Comparison of ENCODE assay signal across 25 mouse cellular contexts in the genomic region with DNA sequence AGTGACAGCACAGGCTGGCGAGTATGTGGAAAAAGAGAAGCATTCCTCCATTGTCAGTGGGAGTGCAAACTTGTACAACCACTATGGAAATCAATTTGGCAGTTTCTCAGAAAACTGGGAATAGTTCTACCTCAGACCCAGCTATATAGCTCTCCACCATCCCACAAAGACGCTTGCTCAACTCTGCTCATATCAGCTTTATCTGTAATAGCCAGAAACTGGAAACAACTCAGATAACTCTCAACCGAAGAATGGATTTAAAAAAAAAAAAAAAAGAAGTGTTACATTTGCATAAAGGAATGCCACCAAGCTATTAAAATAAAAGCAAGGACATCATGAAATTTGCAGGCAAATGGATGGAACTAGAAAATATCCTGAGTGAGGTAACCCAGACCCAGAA.
DNase-seq lines count a peak whose midpoint lies in the region; ATAC-seq and TF ChIP-seq lines count a peak whose summit lies in the region.
"Had no signal": no experiment of that assay in that cellular context is flagged by ENCODE, and none has a peak within 500 bp of the region (broad histone marks: within the 10 kb centered on the region; RNA-seq: fewer than 3 reads in every experiment).

No protein-coding gene starts in this region.

- DNase-seq in layer of hippocampus, adult 2 months (ENCODE audit: low spot score in 2 of 2): no peak
- DNase-seq in layer of hippocampus, postnatal 14 days (ENCODE audit: low spot score in 2 of 2): no peak
- DNase-seq in cerebellum, adult 11-12 months: no peak
- DNase-seq in thymus, postnatal 10 days (ENCODE audit: low spot score in 2 of 2): no peak
- no peak for DNase-seq in limb, embryonic 10.5 days (ENCODE audit: low spot score)
- DNase-seq: adrenal gland, adult 2 months; adrenal gland, postnatal 14 days; cerebellum, adult 18-20 months; cerebellum, adult 9-11 months; cerebellum, postnatal 25 days; forebrain, postnatal 0 days; gastrocnemius, postnatal 25 days; heart, adult 2 months; heart, postnatal 14 days; heart, postnatal 4 days had no signal

- H3K4me1 ChIP-seq in liver, embryonic 12.5 days: peaks cover 66% of the 10 kb centered on the region
- H3K4me1 ChIP-seq in liver, embryonic 15.5 days (replicated peaks): peaks cover 60% of the 10 kb centered on the region
- H3K4me1 ChIP-seq in limb, embryonic 10.5 days: peaks cover 9% of the 10 kb centered on the region

- 30% methylated on average over 3 of the region's 3 CpGs for WGBS in liver, embryonic 12.5 days (ENCODE audit: insufficient replicate concordance)
- 37% methylated on average over 3 of the region's 3 CpGs for WGBS in liver, embryonic 15.5 days (ENCODE audit: insufficient replicate concordance)
- WGBS in limb, embryonic 10.5 days: 95% methylated on average over 3 of the region's 3 CpGs

- 0 out of 2 replicates have a peak, but pooled peaks have one; percentile 49 for ATAC-seq in liver, embryonic 12.5 days
- ATAC-seq in liver, embryonic 15.5 days (ENCODE audit: insufficient read depth): 0 out of 2 replicates have a peak, but pooled peaks have one; percentile 51
- ATAC-seq in megakaryocyte progenitor cell, adult 5-6 weeks (replicated peaks; ENCODE audit: poor library complexity): peak; percentile 54; the same call in 1 of the 2 replicates
- ATAC-seq: forebrain, embryonic 14.5 days; forebrain, postnatal 0 days; hindbrain, postnatal 0 days had no signal

- H3K36me3 ChIP-seq in liver, embryonic 12.5 days: peaks cover 23% of the 10 kb centered on the region
- peaks cover 9% of the 10 kb centered on the region for H3K36me3 ChIP-seq in liver, embryonic 15.5 days (replicated peaks)
- H3K36me3 ChIP-seq in limb, embryonic 10.5 days: peaks cover 14% of the 10 kb centered on the region
- H3K36me3 ChIP-seq: embryonic facial prominence, embryonic 12.5 days had no signal

- no peak overlapping the region for H3K9ac ChIP-seq in liver, embryonic 12.5 days
- no peak overlapping the region for H3K9ac ChIP-seq in liver, embryonic 15.5 days
- H3K9ac ChIP-seq: embryonic facial prominence, embryonic 12.5 days; embryonic facial prominence, embryonic 15.5 days; forebrain, postnatal 0 days; heart, embryonic 13.5 days; hindbrain, embryonic 14.5 days had no signal

- TF ChIP-seq CTCF in layer of hippocampus, adult 2 months (conservative IDR thresholded peaks at IDR 0.05): no peak

- H3K4me2 ChIP-seq in liver, embryonic 12.5 days: peak overlapping the region; percentile 32
- H3K4me2 ChIP-seq in liver, embryonic 15.5 days: no peak overlapping the region; the same call in 1 of the 2 replicates
- H3K4me2 ChIP-seq: embryonic facial prominence, embryonic 12.5 days; embryonic facial prominence, embryonic 15.5 days; heart, embryonic 13.5 days; hindbrain, embryonic 14.5 days had no signal

- no peak overlapping the region for H3K4me3 ChIP-seq in layer of hippocampus, adult 2 months
- H3K4me3 ChIP-seq in liver, embryonic 12.5 days: no peak overlapping the region
- H3K4me3 ChIP-seq in liver, embryonic 15.5 days (replicated peaks): no peak overlapping the region
- no peak overlapping the region for H3K4me3 ChIP-seq in limb, embryonic 10.5 days
- H3K4me3 ChIP-seq: embryonic facial prominence, embryonic 12.5 days; embryonic facial prominence, embryonic 15.5 days; heart, adult 2 months; heart, embryonic 10.5 days; heart, embryonic 13.5 days had no signal

- H3K27ac ChIP-seq in layer of hippocampus, adult 2 months: peak overlapping the region; percentile 94; the same call in 1 of the 2 replicates
- peak overlapping the region; percentile 43; the same call in 1 of the 2 replicates for H3K27ac ChIP-seq in liver, embryonic 12.5 days
- no peak overlapping the region for H3K27ac ChIP-seq in liver, embryonic 15.5 days (replicated peaks)
- no peak overlapping the region for H3K27ac ChIP-seq in limb, embryonic 10.5 days
- H3K27ac ChIP-seq: embryonic facial prominence, embryonic 12.5 days; embryonic facial prominence, embryonic 15.5 days; heart, embryonic 10.5 days; heart, embryonic 13.5 days; hindbrain, embryonic 14.5 days; hindbrain, postnatal 0 days had no signal

- no peaks in the 10 kb centered on the region for H3K27me3 ChIP-seq in liver, embryonic 12.5 days (replicated peaks)
- no peaks in the 10 kb centered on the region for H3K27me3 ChIP-seq in liver, embryonic 15.5 days
- no peaks in the 10 kb centered on the region for H3K27me3 ChIP-seq in limb, embryonic 10.5 days (ENCODE audit: low read depth, poor library complexity, severe bottlenecking)
- H3K27me3 ChIP-seq: embryonic facial prominence, embryonic 12.5 days; embryonic facial prominence, embryonic 15.5 days; heart, embryonic 13.5 days had no signal

- no peaks in the 10 kb centered on the region for H3K9me3 ChIP-seq in liver, embryonic 12.5 days (replicated peaks)
- no peaks in the 10 kb centered on the region for H3K9me3 ChIP-seq in liver, embryonic 15.5 days (replicated peaks)
- H3K9me3 ChIP-seq in limb, embryonic 10.5 days (replicated peaks): no peaks in the 10 kb centered on the region
- H3K9me3 ChIP-seq: embryonic facial prominence, embryonic 12.5 days; embryonic facial prominence, embryonic 15.5 days; heart, embryonic 10.5 days; heart, embryonic 13.5 days had no signal

Comparison
In these comparisons a context has a peak if more than half of its experiments do, and no peak if none do; other contexts are left out.
1. H3K27ac ChIP-seq: peak in layer of hippocampus, adult 2 months (single experiment) and liver, embryonic 12.5 days (single experiment); none in liver, embryonic 15.5 days (single experiment) and limb, embryonic 10.5 days (single experiment).
2. Peak in every context shown above with its lines, with median percentiles within 50 percentile points of each other: ATAC-seq.